Mouse (Mus musculus): ENCODE data around the gene Il3ra. TPM values are rescaled to one million over a fixed set of nuclear protein-coding genes. Genes with fewer than 3 reads are reported as not detected.

Il3ra gene
- 5.0 and 5.3 TPM in 2 replicates for polyA plus RNA-seq (2016; fragmentation: Nextera tagmentation; extraction: Ambion mirVana)

DNA sequence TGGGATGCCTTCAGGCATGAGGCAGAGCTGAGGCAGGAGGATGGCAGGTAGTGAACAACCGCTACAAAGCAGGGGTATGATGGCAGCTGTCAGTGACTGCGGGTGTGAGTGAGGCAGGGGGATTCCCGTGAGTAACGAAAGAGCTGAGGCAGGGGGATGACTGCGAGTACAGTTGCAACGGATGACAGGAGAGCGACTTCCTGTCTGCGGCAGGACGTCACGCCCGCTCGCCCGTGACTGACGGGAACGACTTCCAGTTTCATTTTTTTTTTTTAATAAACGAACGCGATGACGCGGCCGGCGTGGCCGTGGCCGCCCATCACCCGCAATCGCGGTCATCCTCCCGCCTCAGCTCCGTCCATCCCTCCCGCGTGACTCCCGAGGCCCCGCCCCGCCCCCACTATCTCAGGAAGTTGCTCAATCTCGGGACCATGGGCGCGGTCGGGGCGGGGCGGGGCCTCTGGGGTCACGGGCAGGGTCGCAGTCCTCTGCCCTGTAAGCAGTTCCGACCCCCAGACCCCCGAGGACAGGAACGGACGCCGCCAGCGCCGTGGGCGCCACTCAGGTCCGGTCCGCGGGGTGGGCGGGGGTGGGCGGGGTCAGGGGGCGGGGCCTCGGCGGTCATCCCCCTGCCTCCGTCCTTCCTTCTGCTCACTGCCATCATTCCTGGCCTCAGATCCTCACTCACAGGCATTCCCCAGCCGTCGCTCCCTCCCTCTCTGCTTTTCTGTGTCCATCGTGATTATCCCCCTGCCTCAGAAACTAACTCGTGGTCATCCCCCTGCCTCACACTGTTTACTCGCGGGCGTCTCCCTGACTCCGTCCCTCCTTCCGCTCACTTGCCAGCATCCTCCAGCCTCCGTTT, at the start of gene Il3ra:
Gene Il3ra (plus strand): TSS at position 328 of the 865 bp plus-strand sequence.
- DNase-seq (ENCODE audit: low spot score), result peak; percentile 85
- Histone ChIP-seq H3K9me3 (peaks cover 45% of the 10 kb centered on the region), H3K4me1 (0 out of 2 replicates have a peak, but pooled peaks cover 3% of the 10 kb centered on the region), H3K27ac (peak within 1 kb of the TSS; percentile 91), H3K36me3 (peaks cover 38% of the 10 kb centered on the region), H3K27me3 (ENCODE audit: insufficient read depth, poor library complexity, severe bottlenecking) (no peaks in the 10 kb centered on the region), H3K4me3 (peak within 1 kb of the TSS; percentile 75)
- WGBS, result 1% methylated on average over 69 of the region's 69 CpGs

DNA sequence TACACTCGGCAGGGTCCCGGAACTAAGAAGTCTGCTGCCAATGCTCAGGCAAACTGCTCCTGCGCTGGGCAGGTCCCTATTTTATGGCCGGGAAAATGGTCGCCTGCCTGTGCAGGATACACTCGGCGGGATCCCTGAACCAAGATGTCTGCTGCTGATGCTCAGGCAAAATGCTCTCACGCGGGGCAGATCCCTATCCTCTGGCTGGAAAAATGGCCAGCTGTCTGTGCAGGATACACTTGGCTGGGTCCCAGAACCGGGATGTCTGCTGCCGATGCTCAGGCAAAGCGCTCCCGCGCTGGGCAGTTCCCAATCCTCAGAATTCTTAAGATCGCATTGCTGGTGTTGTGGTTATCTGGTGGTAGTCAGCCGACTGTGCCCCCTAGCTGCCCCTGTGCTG, 37.1 kb upstream of the Il3ra start:
- Histone ChIP-seq H3K4me1 (no peaks in the 10 kb centered on the region), H3K9me3 (no peaks in the 10 kb centered on the region), H3K36me3 (no peaks in the 10 kb centered on the region), H3K27me3 (ENCODE audit: insufficient read depth, poor library complexity, severe bottlenecking) (no peaks in the 10 kb centered on the region), H3K4me3 (peak overlapping the region; percentile 28), H3K27ac (no peak overlapping the region)
- WGBS, result 31% methylated on average over 16 of the region's 16 CpGs
- DNase-seq (ENCODE audit: low spot score), result no peak

DNA sequence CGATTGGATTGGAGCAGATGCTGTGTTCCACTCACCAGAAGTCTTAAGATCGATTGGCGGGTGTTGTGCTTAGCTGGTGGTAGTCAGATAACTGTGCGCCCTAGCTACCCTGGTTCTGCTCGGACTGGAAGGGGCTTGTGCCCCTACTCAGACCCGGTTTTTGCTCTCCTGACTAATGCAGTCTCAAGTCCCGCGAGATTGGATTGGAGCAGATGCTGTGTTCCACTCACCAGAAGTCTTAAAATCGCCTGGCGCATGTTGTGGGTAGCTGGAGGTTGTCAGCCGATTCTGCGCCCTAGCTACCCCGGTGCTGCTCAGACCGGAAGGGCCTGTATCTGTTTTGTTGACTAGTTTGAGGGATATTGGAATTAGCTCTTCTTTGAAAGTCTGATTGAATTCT, 36.7 kb upstream of the Il3ra start:
- H3K4me1 ChIP-seq, result no peaks in the 10 kb centered on the region
- peak overlapping the region; percentile 28 for H3K4me3 ChIP-seq
- no peaks in the 10 kb centered on the region for H3K36me3 ChIP-seq
- WGBS, result 42% methylated on average over 14 of the region's 14 CpGs
- H3K27me3 ChIP-seq (ENCODE audit: insufficient read depth, poor library complexity, severe bottlenecking), result no peaks in the 10 kb centered on the region
- DNase-seq (ENCODE audit: low spot score), result no peak
- no peak overlapping the region for H3K27ac ChIP-seq
- no peaks in the 10 kb centered on the region for H3K9me3 ChIP-seq

DNA sequence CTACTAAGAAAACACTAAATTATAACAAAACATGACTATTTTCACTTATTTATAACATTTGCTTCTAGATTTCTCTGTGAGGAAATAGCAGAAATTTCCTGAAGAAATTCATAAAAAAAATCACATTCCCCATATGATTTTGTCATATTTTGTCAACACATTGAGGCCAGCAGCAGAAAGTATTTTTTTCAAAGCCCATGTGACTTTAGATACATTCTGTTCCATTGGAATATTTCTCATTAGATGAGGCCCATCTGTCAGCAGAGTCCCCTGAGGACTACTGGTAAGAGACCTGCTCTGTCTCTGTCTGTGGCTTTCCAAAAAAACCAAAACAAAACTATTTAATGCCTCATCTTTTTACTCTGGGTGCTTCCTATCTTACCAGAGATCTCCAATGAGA, 23.5 kb upstream of the Il3ra start, which contains the start of gene Olfr31:
Gene Olfr31 (plus strand): TSS at position 301 of the 400 bp plus-strand sequence.
- Histone ChIP-seq H3K4me1 (no peaks in the 10 kb centered on the region), H3K4me3 (no peak within 1 kb of the TSS), H3K9me3 (no peaks in the 10 kb centered on the region), H3K27ac (no peak within 1 kb of the TSS), H3K27me3 (ENCODE audit: insufficient read depth, poor library complexity, severe bottlenecking) (no peaks in the 10 kb centered on the region), H3K36me3 (no peaks in the 10 kb centered on the region)
- no peak for DNase-seq (ENCODE audit: low spot score)

DNA sequence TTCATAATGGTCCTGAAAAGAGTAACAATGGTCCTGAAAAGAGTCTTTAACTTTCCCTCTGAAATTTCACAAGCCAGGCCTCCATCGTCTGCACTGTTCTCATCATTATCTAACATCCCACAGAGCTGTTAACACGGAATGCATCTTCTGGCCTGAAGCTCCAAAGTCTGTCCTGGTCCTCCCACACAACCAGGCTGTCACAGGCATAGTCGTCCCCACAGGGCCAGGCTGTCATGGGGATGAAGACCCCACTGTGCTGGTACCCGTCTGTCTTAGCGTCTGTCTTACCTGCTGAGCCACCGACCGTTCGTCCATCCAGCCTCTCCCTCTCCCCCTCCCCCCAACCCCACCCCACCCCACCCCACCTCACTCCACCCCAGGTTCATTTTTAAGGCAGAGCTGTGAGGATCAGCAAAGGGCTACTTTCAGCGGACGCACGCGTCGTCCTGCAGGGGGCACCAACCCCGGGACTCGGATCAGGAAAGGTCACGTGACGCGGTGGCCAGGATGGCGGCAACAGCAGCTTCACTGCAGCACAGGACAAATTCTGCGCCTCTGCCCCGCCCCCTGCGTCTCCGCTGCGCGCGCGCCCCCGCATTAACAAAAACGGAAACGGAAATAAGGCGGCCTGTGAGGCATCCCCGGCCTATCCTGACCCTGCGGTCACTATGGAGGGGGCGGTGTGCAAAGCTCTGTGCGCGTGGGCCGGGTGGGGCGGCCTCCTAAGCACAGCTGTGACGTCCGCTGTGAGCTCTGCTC, 783 bp upstream of the Il3ra start:
- Histone ChIP-seq H3K36me3 (peaks cover 29% of the 10 kb centered on the region), H3K27ac (peak overlapping the region; percentile 91), H3K4me3 (peak overlapping the region; percentile 75), H3K27me3 (ENCODE audit: insufficient read depth, poor library complexity, severe bottlenecking) (no peaks in the 10 kb centered on the region), H3K4me1 (0 out of 2 replicates have a peak, but pooled peaks cover 3% of the 10 kb centered on the region), H3K9me3 (peaks cover 36% of the 10 kb centered on the region)
- WGBS, result 10% methylated on average over 39 of the region's 40 CpGs
- peak; percentile 96 for DNase-seq (ENCODE audit: low spot score)

DNA sequence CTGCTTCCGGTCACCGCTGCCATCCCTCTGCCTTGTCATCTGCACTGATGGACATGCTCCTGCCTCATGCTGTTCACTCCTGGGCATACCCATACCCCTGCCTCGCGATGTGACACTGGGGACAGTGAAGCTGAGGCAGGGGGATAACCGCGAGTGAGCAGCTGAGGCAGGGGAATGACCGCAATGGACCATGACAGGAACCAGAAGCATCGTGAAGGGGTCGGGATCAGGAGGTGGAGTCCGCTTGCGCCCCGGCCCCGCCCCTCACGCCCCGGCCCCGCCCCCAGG, 682 bp downstream of the Il3ra start:
- 0 out of 2 replicates have a peak, but pooled peaks cover 3% of the 10 kb centered on the region for H3K4me1 ChIP-seq
- H3K9me3 ChIP-seq, result peaks cover 50% of the 10 kb centered on the region
- peaks cover 44% of the 10 kb centered on the region for H3K36me3 ChIP-seq
- DNase-seq (ENCODE audit: low spot score), result no peak
- peak overlapping the region; percentile 75 for H3K4me3 ChIP-seq
- 26% methylated on average over 16 of the region's 16 CpGs for WGBS
- no peaks in the 10 kb centered on the region for H3K27me3 ChIP-seq (ENCODE audit: insufficient read depth, poor library complexity, severe bottlenecking)
- peak overlapping the region; percentile 91 for H3K27ac ChIP-seq

DNA sequence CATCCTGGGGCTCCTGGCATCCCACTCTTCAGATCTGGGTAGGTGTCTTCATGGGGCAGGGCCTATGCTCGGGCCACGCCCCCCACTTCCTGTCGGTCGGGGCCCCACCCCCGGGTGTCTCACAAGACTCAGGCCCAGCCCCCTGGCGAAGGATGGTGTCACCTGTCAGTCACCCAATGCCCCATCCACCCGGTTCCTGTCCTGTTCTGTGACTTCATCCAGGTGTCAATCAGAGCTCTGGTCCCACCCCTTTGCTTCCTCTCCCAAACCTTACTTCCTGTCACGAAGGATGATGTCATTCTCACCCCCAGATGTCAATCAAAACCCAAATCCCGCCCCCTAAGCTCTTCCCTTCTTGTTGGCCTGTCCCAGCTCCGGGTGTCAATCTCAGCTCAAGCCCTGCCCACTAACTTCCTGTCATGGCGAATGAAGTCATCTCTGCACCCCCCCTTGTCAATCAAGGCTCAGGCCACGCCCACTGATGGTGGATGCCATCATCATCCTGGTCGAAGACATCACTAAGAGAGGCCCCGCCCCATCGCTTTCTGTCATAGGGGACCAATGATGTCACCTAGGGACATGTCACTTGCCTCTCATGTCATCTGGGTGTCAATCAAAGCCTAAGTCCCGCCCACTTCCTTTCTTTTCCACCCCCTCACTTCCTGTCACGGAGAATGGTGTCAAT, 1.2 kb downstream of the Il3ra start:
- DNase-seq (ENCODE audit: low spot score), result no peak
- Histone ChIP-seq H3K36me3 (peaks cover 46% of the 10 kb centered on the region), H3K27me3 (ENCODE audit: insufficient read depth, poor library complexity, severe bottlenecking) (no peaks in the 10 kb centered on the region), H3K4me1 (0 out of 2 replicates have a peak, but pooled peaks cover 3% of the 10 kb centered on the region), H3K4me3 (peak overlapping the region; percentile 75), H3K9me3 (peaks cover 53% of the 10 kb centered on the region), H3K27ac (peak overlapping the region; percentile 91; the same call in 1 of the 2 replicates)
- WGBS, result 76% methylated on average over 17 of the region's 17 CpGs

DNA sequence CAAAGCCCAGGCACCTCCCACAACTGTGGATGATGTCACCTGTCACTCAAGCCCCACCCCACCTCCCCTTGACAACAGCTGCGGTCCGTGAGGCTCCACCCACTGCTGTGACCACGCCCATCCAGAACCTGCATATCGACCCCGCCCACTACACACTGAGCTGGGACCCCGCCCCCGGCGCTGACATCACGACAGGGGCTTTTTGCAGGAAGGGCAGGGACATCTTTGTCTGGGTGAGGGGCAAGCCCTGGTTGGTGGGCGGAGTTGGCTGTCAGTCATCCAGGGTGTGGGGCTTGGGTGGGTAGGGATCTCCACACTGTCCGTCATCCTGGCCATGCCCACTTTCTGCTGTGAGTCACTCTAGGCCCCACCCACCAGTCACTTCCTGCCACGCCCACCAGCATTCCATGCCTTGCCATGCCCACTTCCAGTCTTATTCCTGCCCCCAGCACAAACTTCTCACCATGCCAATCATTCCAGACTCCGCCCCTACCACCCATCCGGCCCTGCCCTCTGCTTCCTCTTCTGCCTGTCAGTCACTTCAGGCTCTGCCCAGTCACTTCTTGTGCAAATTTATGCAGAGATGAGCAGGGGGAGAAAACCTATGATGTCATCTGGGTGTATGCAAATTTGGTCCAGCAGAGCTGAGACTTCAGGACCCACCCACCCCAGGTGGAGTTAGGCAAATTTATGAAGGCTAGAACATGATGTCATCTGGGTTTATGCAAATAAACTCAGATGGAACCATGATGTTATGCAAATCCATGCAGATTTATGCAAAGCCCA, 2.0 kb downstream of the Il3ra start:
- H3K27me3 ChIP-seq (ENCODE audit: insufficient read depth, poor library complexity, severe bottlenecking), result no peaks in the 10 kb centered on the region
- no peak for DNase-seq (ENCODE audit: low spot score)
- peaks cover 46% of the 10 kb centered on the region for H3K36me3 ChIP-seq
- H3K4me3 ChIP-seq, result no peak overlapping the region
- 93% methylated on average over 14 of the region's 14 CpGs for WGBS
- H3K27ac ChIP-seq, result no peak overlapping the region
- H3K9me3 ChIP-seq, result peaks cover 53% of the 10 kb centered on the region
- 0 out of 2 replicates have a peak, but pooled peaks cover 3% of the 10 kb centered on the region for H3K4me1 ChIP-seq

DNA sequence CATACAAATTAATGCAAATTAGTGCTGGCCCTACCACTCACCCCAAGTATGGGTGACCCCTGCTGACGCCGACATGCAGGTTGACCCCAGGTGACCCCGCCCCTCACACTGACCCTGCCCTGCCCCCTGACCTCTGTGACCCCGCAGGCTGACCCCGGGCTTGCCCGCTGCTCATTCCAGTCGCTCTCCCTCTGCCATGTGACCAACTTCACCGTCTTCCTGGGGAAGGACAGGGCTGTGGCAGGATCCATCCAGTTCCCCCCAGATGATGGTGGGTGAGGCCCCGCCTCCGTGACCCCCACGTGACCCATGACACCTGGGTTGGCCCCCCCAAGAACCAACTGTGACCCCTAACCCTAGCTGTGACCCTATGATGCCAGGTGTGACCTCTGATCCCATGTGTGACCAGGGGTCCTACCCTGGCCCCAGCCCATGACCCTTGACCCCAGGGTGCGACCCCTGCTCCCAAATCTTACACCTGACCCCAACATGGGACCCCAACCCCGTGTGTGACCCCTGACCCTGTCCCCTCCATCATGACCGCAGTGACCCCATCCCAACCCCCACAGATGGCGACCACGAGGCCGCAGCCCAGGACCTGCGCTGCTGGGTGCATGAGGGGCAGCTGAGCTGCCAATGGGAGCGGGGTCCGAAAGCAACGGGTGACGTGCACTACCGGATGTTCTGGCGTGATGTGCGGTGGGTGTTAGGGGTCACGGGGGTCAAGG, 2.8 kb downstream of the Il3ra start:
- DNase-seq (ENCODE audit: low spot score), result no peak
- 95% methylated on average over 26 of the region's 26 CpGs for WGBS
- Histone ChIP-seq H3K27me3 (ENCODE audit: insufficient read depth, poor library complexity, severe bottlenecking) (no peaks in the 10 kb centered on the region), H3K27ac (no peak overlapping the region), H3K9me3 (peaks cover 53% of the 10 kb centered on the region), H3K36me3 (peaks cover 46% of the 10 kb centered on the region), H3K4me1 (0 out of 2 replicates have a peak, but pooled peaks cover 3% of the 10 kb centered on the region), H3K4me3 (no peak overlapping the region)

DNA sequence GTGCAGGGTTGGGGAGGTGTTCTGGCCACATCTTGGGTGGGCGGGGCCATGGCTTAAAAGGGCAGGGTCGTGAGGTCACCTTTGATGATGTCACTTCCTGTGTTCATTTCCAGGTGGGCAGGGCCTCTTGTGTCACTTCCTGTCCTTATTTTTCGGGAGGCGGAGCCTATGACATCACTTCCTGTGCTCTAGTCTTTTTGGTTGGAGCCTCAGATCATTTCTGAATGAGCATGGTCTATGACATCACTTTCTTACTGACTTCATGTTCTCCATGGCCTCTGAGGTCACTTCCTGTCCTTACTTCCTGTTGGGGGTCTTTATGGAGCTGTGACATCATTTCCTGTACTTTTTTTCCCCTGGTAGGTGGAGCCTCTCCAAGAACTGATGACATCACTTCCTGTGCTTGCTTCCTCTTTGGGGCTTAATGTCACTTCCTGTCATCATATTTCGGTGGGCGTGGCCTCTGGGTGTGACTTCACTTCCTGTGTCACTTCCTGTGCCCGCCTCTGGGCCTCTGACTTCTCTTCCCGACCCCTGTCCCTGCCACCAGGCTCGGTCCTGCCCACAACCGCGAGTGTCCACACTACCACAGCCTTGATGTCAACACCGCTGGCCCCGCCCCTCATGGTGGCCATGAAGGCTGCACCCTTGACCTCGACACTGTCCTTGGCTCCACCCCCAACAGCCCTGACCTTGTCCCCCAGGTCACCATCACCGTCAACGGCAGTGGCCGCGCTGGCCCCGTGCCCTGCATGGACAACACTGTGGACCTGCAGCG, 3.6 kb downstream of the Il3ra start:
- 0 out of 2 replicates have a peak, but pooled peaks cover 3% of the 10 kb centered on the region for H3K4me1 ChIP-seq
- H3K27me3 ChIP-seq (ENCODE audit: insufficient read depth, poor library complexity, severe bottlenecking), result no peaks in the 10 kb centered on the region
- peaks cover 59% of the 10 kb centered on the region for H3K9me3 ChIP-seq
- WGBS, result 93% methylated on average over 20 of the region's 20 CpGs
- H3K36me3 ChIP-seq, result peaks cover 47% of the 10 kb centered on the region
- no peak for DNase-seq (ENCODE audit: low spot score)
- H3K4me3 ChIP-seq, result no peak overlapping the region
- H3K27ac ChIP-seq, result no peak overlapping the region

Measured in heart, embryonic 10.5 days (tissue).